Mouse (Mus musculus): ENCODE measurements at regions not wholly inside any gene's neighbourhood (a gene's known extent, or its start where the extent isn't known, plus 50 kb on each side); places are given as distances from the start of the nearest gene placed in this dataset.

DNA sequence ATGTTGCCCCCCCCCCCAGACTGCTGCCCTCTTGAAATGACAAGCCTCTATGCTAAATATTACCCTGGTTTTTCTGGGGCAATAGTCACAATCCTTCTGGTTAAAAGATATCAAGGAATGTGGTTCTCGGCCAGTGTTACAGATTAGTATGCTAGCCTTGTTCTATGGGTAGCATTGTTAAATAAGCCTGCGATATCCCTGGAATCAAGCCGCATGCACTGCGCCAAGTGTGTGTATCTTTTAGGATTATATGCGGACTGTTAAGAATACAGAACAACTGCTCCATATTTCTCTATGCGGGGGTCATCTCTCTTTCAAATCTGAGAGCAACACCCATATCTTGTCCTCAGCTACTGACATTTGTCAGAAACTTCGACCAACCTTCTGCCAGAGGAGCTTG is 128.7 kb upstream of the Pitx2 start:
- TF ChIP-seq CTCF (IDR thresholded peaks at IDR 0.05) (no peak), EP300 (IDR thresholded peaks at IDR 0.05) (no peak)

All from lung, postnatal 0 days (tissue).